Mouse (Mus musculus) forebrain, embryonic 12.5 days (tissue): Measurements from ENCODE around the gene Ankrd34c. TPM values are rescaled to one million over a fixed set of nuclear protein-coding genes. Genes with fewer than 3 reads are reported as not detected.
A peak's percentile ranks its signal among the peaks of the same experiment; 100 is the strongest.

ENCODE experiments used
- ATAC-seq: fragments of 200-750 bp; cut with Nextera tagmentation; 2 replicates; pipeline ENCODE4 v1.8.0; 2017; ENCODE audit warnings: moderate TSS enrichment; ENCODE audit not compliant: low FRiP score
- H3K27ac ChIP-seq: fragments of 300-500 bp; sonication (generic); 2 replicates; pipeline ENCODE4 v1.5.1; 2016; ENCODE audit warnings: mild to moderate bottlenecking
- H3K27me3 ChIP-seq: fragments of 300-500 bp; sonication (generic); 2 replicates; pipeline ENCODE4 v1.6.1; 2016; ENCODE audit warnings: mild to moderate bottlenecking
- H3K36me3 ChIP-seq: fragments of 300-500 bp; sonication (generic); replicated peaks from 2 replicates; pipeline ENCODE4 v1.6.1; 2016; ENCODE audit warnings: mild to moderate bottlenecking
- H3K4me1 ChIP-seq: fragments of 300-500 bp; sonication (generic); 2 replicates; pipeline ENCODE4 v1.6.1; 2016
- H3K4me2 ChIP-seq: fragments of 300-500 bp; sonication (generic); 2 replicates; pipeline ENCODE4 v1.6.1; 2016; ENCODE audit warnings: mild to moderate bottlenecking, moderate library complexity
- H3K4me3 ChIP-seq: fragments of 300-500 bp; sonication (generic); replicated peaks from 2 replicates; pipeline ENCODE4 v1.5.1; 2016; ENCODE audit warnings: mild to moderate bottlenecking
- H3K9ac ChIP-seq: fragments of 300-500 bp; sonication (generic); 2 replicates; pipeline ENCODE4 v1.6.1; 2016; ENCODE audit warnings: mild to moderate bottlenecking
- H3K9me3 ChIP-seq: fragments of 300-500 bp; sonication (generic); 2 replicates; pipeline ENCODE4 v1.6.1; 2016
- WGBS: fragments of 180-500 bp; shearing (Covaris S2); methylation state at CpG from one replicate; pipeline ENCODE4 v1.1.7; 2016; 5-methylcytosine and 5-hydroxymethylcytosine counted together
- polyA plus RNA-seq: library from polyadenylated mRNA; unstranded; fragments of >200 nt; fragmentation: Nextera tagmentation; extraction: Ambion mirVana; gene quantifications from 2 replicates; pipeline ENCODE4 v1.2.1, GENCODE M21; 2016

Gene Ankrd34c
- polyA plus RNA-seq, 1 experiment from 2014 or later = not detected

DNA sequence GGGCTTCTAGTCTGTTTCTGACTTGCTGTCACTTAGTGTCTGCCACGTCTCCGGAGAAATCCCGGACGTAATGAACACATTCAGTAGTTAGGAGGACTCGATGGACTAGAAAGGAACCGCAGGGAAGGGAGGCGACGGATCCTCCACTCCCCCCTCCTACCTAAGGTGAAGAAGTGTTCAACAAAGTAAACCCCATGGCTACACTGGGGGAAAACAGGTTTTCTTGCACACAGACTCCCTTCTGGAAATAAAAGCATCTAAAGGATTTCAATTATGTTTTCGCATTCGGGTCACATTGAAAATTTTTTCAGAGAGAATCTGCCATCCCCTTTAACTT, 33.1 kb downstream of the Ankrd34c start:
- Histone ChIP-seq H3K9ac (peak overlapping the region; percentile 82), H3K36me3 (peaks cover 9% of the 10 kb centered on the region), H3K4me2 (peak overlapping the region; percentile 79), H3K27me3 (no peaks in the 10 kb centered on the region), H3K4me3 (peak overlapping the region; percentile 54), H3K4me1 (peaks cover 9% of the 10 kb centered on the region), H3K27ac (peak overlapping the region; percentile 85; the same call in 1 of the 2 replicates), H3K9me3 (no peaks in the 10 kb centered on the region)
- 10% methylated on average over 10 of the region's 10 CpGs for WGBS
- no peak; the same call in 1 of the 2 replicates for ATAC-seq

DNA sequence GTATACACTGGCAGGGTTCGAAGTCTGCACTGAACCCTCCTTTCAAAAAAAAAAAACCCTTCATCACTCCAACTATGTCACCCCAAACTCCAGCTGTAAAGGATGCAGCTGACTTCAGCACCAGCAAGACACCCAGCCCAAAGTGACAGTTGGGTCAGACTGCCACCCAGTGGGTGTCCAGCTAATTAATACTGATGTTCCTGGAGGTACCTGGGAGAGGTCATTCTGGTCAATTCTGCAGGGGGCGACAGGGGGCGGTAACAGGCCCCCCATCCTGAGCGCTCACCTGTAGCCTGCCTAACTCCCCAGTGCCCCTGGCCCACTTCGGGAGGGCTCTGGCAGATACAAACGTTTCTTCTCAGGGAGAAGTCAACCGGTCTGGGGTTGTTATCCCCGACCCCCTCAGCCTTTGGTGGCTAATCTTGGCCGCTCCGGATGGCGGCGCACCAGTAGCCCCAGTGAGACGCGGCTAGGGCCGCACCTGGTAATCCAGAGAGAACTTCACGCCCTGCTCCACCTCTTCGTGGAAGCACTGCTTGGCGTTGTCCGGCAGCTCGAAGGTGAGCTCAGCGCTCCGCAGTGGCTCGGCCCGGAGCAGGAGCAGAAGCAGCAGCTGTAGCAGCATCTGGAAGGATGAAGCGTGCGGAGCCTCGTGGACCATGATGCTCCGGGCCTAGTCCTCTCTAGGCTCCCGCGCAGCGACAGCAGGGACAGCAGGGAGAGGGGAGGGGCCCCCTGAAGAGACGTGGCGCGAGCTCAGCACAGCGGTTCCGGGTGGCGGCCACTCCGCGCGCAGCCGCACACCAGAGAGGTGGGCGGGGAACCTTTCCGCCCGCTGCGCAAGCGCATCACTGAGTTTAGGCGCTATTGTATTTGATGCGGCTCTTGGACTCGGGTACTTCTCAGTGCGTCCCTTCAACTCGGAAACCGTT, 33.7 kb downstream of the Ankrd34c start, which contains the start of gene Tmed3:
TSS of gene Tmed3 (minus strand) at position 804 of the 932 bp plus-strand sequence.
- no peaks in the 10 kb centered on the region for H3K27me3 ChIP-seq

DNA sequence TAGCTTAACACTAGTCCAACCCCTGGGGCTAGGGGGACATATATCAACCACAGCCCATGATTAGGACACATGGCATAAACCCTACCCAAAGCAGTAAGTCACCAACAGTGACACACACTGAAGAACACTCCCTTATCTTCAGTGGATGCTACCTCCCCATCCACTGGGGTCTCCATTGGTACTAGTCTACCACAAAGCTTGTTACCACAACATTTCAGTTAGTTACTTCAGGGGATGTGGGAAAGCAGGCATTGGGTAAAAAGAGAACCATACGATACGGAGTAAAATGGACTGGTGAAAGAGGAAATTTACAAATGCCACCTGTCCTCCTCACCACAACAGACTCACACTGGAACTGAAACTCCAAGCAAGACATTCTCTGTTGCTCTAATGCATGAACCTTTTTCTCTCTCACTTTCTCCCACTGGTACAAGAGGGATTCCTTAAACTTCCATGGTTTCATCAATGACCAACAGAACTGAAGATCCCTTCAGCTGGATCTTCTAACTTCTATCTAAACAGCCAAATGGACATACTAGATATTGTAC, 37.3 kb downstream of the Ankrd34c start:
- ATAC-seq = no peak
- peaks cover 9% of the 10 kb centered on the region for H3K4me1 ChIP-seq
- no peak overlapping the region for H3K4me2 ChIP-seq
- H3K9ac ChIP-seq = no peak overlapping the region
- H3K4me3 ChIP-seq = no peak overlapping the region
- H3K36me3 ChIP-seq = peaks cover 28% of the 10 kb centered on the region
- 92% methylated on average over 2 of the region's 2 CpGs for WGBS
- H3K27ac ChIP-seq = no peak overlapping the region
- H3K9me3 ChIP-seq = no peaks in the 10 kb centered on the region
- no peaks in the 10 kb centered on the region for H3K27me3 ChIP-seq

More for the DNA sequence above, 33.7 kb downstream of the Ankrd34c start, which contains the start of gene Tmed3:
- peak; percentile 99 for ATAC-seq
- Histone ChIP-seq H3K4me3 (peak within 1 kb of the TSS; percentile 54), H3K9me3 (no peaks in the 10 kb centered on the region), H3K36me3 (peaks cover 15% of the 10 kb centered on the region), H3K4me1 (peaks cover 9% of the 10 kb centered on the region), H3K27ac (peak within 1 kb of the TSS; percentile 85), H3K4me2 (peak within 1 kb of the TSS; percentile 79), H3K9ac (peak within 1 kb of the TSS; percentile 82)
- 2% methylated on average over 52 of the region's 52 CpGs for WGBS

- no peak overlapping the region for H3K4me3 ChIP-seq
- no peaks in the 10 kb centered on the region for H3K4me1 ChIP-seq
- ATAC-seq = no peak
- H3K27ac ChIP-seq = no peak overlapping the region
- no peak overlapping the region for H3K9ac ChIP-seq
- WGBS = 96% methylated on average over 1 of the region's 1 CpGs
- H3K4me2 ChIP-seq = no peak overlapping the region
- peaks cover 19% of the 10 kb centered on the region for H3K36me3 ChIP-seq
- no peaks in the 10 kb centered on the region for H3K9me3 ChIP-seq
- H3K27me3 ChIP-seq = no peaks in the 10 kb centered on the region
Measured at GRCm38 (mm10) chr9:89695143-89695542, 43.1 kb downstream of the Ankrd34c start.

DNA sequence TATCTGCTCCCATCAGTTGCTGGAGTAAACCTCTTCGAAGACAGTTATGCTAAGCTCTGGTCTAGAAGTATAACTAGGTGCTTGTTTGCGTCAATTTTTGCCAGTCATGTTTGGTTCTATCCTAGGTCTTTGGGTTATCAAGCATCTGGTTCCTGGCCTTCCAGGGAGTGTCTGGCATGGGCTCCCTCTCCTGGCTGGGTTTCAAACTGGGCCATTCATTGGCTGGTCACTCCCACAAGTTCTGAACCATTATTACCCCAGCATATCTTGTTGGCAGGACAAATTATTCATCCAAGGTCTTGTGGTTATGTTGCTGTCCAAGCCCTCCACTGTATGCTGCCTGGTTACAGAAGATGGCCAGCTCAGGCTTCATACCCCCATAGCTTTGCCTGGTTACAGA, 44.6 kb downstream of the Ankrd34c start:
- Histone ChIP-seq H3K27me3 (no peaks in the 10 kb centered on the region), H3K4me1 (no peaks in the 10 kb centered on the region), H3K4me3 (no peak overlapping the region), H3K9me3 (no peaks in the 10 kb centered on the region), H3K4me2 (no peak overlapping the region), H3K27ac (no peak overlapping the region), H3K36me3 (peaks cover 5% of the 10 kb centered on the region; the same call in 1 of the 2 replicates), H3K9ac (no peak overlapping the region)
- 85% methylated on average over 2 of the region's 2 CpGs for WGBS
- no peak for ATAC-seq

DNA sequence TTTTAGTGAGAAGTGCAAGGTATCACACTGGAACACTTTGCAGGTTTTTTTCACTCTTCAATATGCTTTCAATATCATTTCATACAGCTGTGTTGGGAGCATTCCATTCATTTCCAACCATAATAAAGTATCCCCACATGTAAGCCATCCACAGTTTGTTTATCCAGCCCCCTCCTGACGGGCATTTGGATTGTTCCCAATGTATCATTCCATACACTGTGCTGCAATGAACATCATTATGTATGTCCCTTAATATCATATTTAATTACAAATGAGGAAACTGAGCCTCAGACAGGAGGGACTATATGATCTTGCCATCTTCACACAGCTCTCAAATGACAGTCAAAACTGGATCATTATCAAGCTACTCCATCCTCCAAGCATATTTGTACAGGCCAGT, 49.1 kb downstream of the Ankrd34c start:
- Histone ChIP-seq H3K4me2 (no peak overlapping the region), H3K27me3 (no peaks in the 10 kb centered on the region), H3K27ac (no peak overlapping the region), H3K9me3 (no peaks in the 10 kb centered on the region), H3K36me3 (no peaks in the 10 kb centered on the region), H3K4me3 (no peak overlapping the region), H3K9ac (no peak overlapping the region), H3K4me1 (no peaks in the 10 kb centered on the region)
- 72% methylated on average over 1 of the region's 1 CpGs for WGBS
- ATAC-seq = no peak

GRCm38 (mm10) chr9:89687503-89688226, 50.6 kb downstream of the Ankrd34c start:
- Histone ChIP-seq H3K4me1 (no peaks in the 10 kb centered on the region), H3K27ac (no peak overlapping the region), H3K9me3 (no peaks in the 10 kb centered on the region), H3K4me3 (no peak overlapping the region), H3K27me3 (no peaks in the 10 kb centered on the region), H3K4me2 (no peak overlapping the region), H3K9ac (no peak overlapping the region), H3K36me3 (no peaks in the 10 kb centered on the region)
- ATAC-seq = peak; percentile 39; the same call in 1 of the 2 replicates
- 61% methylated on average over 10 of the region's 10 CpGs for WGBS

- no peaks in the 10 kb centered on the region for H3K9me3 ChIP-seq
- 70% methylated on average over 2 of the region's 2 CpGs for WGBS
- H3K4me2 ChIP-seq = no peak overlapping the region
- no peak overlapping the region for H3K4me3 ChIP-seq
- H3K27me3 ChIP-seq = no peaks in the 10 kb centered on the region
- ATAC-seq = no peak
- no peaks in the 10 kb centered on the region for H3K4me1 ChIP-seq
- H3K27ac ChIP-seq = no peak overlapping the region
- H3K36me3 ChIP-seq = no peaks in the 10 kb centered on the region
- H3K9ac ChIP-seq = no peak overlapping the region
Measured at GRCm38 (mm10) chr9:89686262-89686661, 52.0 kb downstream of the Ankrd34c start.

DNA sequence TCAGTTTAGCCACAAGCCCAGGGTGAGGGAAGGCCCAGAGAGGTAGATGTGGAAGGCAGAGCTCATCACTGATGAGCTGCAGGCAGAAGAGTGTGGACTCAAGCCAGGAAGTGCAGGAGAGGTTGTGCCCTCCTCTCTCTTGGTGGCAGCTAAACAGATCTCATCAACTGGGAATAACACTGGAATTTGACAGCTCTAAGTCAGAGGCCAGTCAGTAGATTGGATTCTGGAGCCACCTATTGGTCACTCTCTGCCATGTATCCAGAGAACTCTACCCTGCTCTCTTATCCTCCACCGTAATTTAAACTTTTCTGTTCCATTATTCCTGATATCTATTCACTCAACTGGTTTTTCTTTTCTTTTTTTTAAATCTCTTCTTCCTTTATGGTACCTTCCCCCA, 59.3 kb downstream of the Ankrd34c start:
- 50% methylated on average over 1 of the region's 1 CpGs for WGBS
- Histone ChIP-seq H3K9ac (no peak overlapping the region), H3K4me1 (no peaks in the 10 kb centered on the region), H3K27me3 (no peaks in the 10 kb centered on the region), H3K27ac (no peak overlapping the region), H3K4me2 (no peak overlapping the region), H3K36me3 (no peaks in the 10 kb centered on the region), H3K9me3 (no peaks in the 10 kb centered on the region), H3K4me3 (no peak overlapping the region)
- ATAC-seq = peak; percentile 62

Other genes with a start within 250 kb of the Ankrd34c start
- 0.09 and 0.18 TPM in 2 replicates for gene Minar1, start 115.3 kb downstream of the Ankrd34c start, polyA plus RNA-seq
- gene Tmed3, start 33.4 kb downstream of the Ankrd34c start, polyA plus RNA-seq = 34.1 and 34.6 TPM in 2 replicates
- gene Rasgrf1, start 171.4 kb upstream of the Ankrd34c start, polyA plus RNA-seq = 0.18 and 0.24 TPM in 2 replicates